Mouse (Mus musculus) forebrain, postnatal 0 days (tissue): ENCODE results near the gene Csnk1d. TPM values are rescaled to one million over a fixed set of nuclear protein-coding genes. Genes with fewer than 3 reads are reported as not detected.

Experiments used
- ATAC-seq: fragments of 200-750 bp; cut with Nextera tagmentation; 2 replicates; pipeline ENCODE4 v1.8.0; 2017; ENCODE audit warnings: mild to moderate bottlenecking, moderate library complexity
- DNase-seq: peaks from one replicate; pipeline ENCODE4 v3.0.0-alpha.2; 2015
- H3K27ac ChIP-seq: fragments of 300-500 bp; sonication (generic); 2 replicates; pipeline ENCODE4 v1.5.1; 2014; ENCODE audit warnings: low read depth, mild to moderate bottlenecking, antibody characterized with exemption, low read length, moderate library complexity, mixed read lengths
- H3K27me3 ChIP-seq: fragments of 300-500 bp; sonication (generic); 2 replicates; pipeline ENCODE4 v1.6.1; 2014; ENCODE audit warnings: mild to moderate bottlenecking, low read length, mixed read lengths; ENCODE audit not compliant: insufficient read depth
- H3K36me3 ChIP-seq: fragments of 300-500 bp; sonication (generic); 2 replicates; pipeline ENCODE4 v1.6.1; 2014; ENCODE audit warnings: mild to moderate bottlenecking, moderate library complexity; ENCODE audit not compliant: insufficient read depth
- H3K4me1 ChIP-seq: fragments of 300-500 bp; sonication (generic); 2 replicates; pipeline ENCODE4 v1.6.1; 2014; ENCODE audit warnings: antibody characterized with exemption; ENCODE audit not compliant: insufficient read depth
- H3K4me2 ChIP-seq: fragments of 300-500 bp; sonication (generic); 2 replicates; pipeline ENCODE4 v1.6.1; 2014; ENCODE audit warnings: low read depth, mild to moderate bottlenecking, moderate library complexity
- H3K4me3 ChIP-seq: fragments of 300-500 bp; sonication (generic); 2 replicates; pipeline ENCODE4 v1.5.1; 2014; ENCODE audit warnings: low read depth, low read length, mixed read lengths
- H3K9ac ChIP-seq: fragments of 300-500 bp; sonication (generic); 2 replicates; pipeline ENCODE4 v1.6.1; 2014; ENCODE audit warnings: mild to moderate bottlenecking
- H3K9me3 ChIP-seq: fragments of 300-500 bp; sonication (generic); 2 replicates; pipeline ENCODE4 v1.6.1; 2016; ENCODE audit warnings: low read length
- CTCF ChIP-seq: sonication (generic); IDR thresholded peaks from 2 replicates; pipeline ENCODE4 v1.5.1; 2016; ENCODE audit warnings: antibody characterized with exemption, control low read depth, low read depth
- WGBS: fragments of 180-500 bp; shearing (Covaris S2); extraction: QIAGEN DNeasy Blood & Tissue Kit; methylation state at CpG from one replicate; pipeline ENCODE4 v1.1.7; 2014; 5-methylcytosine and 5-hydroxymethylcytosine counted together
- polyA plus RNA-seq: library from polyadenylated mRNA; unstranded; fragments of >200 nt; fragmentation: Nextera tagmentation; extraction: Ambion mirVana; gene quantifications from 2 replicates; pipeline ENCODE4 v1.2.1, GENCODE M21; 2015
- total RNA-seq: library from RNA; depleted of rRNA; stranded (reverse); fragments of >200 nt; gene quantifications from 2 replicates; pipeline ENCODE4 v1.2.3, GENCODE M21; 2014

Gene Csnk1d
- total and polyA plus RNA-seq, 2 experiments from 2014 or later = 107 to 108 TPM

GRCm38 (mm10) chr11:120948861-120949851 lies 42.0 kb downstream of the Csnk1d start:
- Histone ChIP-seq H3K27me3 (peaks cover 18% of the 10 kb centered on the region), H3K4me1 (no peaks in the 10 kb centered on the region), H3K4me3 (peak overlapping the region; percentile 35), H3K9me3 (no peaks in the 10 kb centered on the region), H3K9ac (peak overlapping the region; percentile 18), H3K4me2 (peak overlapping the region; percentile 50), H3K36me3 (no peaks in the 10 kb centered on the region), H3K27ac (no peak overlapping the region)
- TF ChIP-seq CTCF = no peak
- 4% methylated on average over 71 of the region's 75 CpGs for WGBS
- DNase-seq (no peak), ATAC-seq (peak; percentile 25)

- Histone ChIP-seq H3K27me3 (peaks cover 18% of the 10 kb centered on the region), H3K36me3 (no peaks in the 10 kb centered on the region), H3K27ac (no peak within 1 kb of the TSS), H3K9me3 (no peaks in the 10 kb centered on the region), H3K4me1 (no peaks in the 10 kb centered on the region), H3K4me3 (peak within 1 kb of the TSS; percentile 35), H3K4me2 (peak within 1 kb of the TSS; percentile 50), H3K9ac (peak within 1 kb of the TSS; percentile 18)
- WGBS = 39% methylated on average over 12 of the region's 12 CpGs
- DNase-seq (no peak), ATAC-seq (no peak)
- TF ChIP-seq CTCF = no peak
These were observed 42.8 kb downstream of the Csnk1d start, which contains the start of gene Slc16a3 for GRCm38 (mm10) chr11:120948328-120948727. Slc16a3 (plus strand) TSS chr11:120948480.

GRCm38 (mm10) chr11:120945926-120946325 lies 45.2 kb downstream of the Csnk1d start:
- H3K9me3 ChIP-seq = no peaks in the 10 kb centered on the region
- no peak for TF ChIP-seq CTCF
- no peak overlapping the region for H3K4me3 ChIP-seq
- H3K36me3 ChIP-seq = no peaks in the 10 kb centered on the region
- H3K27ac ChIP-seq = no peak overlapping the region
- 92% methylated on average over 5 of the region's 5 CpGs for WGBS
- DNase-seq = no peak
- peaks cover 18% of the 10 kb centered on the region for H3K27me3 ChIP-seq
- ATAC-seq = no peak
- no peaks in the 10 kb centered on the region for H3K4me1 ChIP-seq
- no peak overlapping the region for H3K4me2 ChIP-seq
- H3K9ac ChIP-seq = no peak overlapping the region

GRCm38 (mm10) chr11:120945266-120945665 lies 45.9 kb downstream of the Csnk1d start:
- Histone ChIP-seq H3K27me3 (peaks cover 17% of the 10 kb centered on the region), H3K4me2 (no peak overlapping the region), H3K36me3 (no peaks in the 10 kb centered on the region), H3K27ac (no peak overlapping the region), H3K9me3 (no peaks in the 10 kb centered on the region), H3K9ac (no peak overlapping the region), H3K4me1 (no peaks in the 10 kb centered on the region), H3K4me3 (no peak overlapping the region)
- no peak for TF ChIP-seq CTCF
- 89% methylated on average over 7 of the region's 7 CpGs for WGBS
- DNase-seq (no peak), ATAC-seq (no peak)

- Histone ChIP-seq H3K9ac (no peak overlapping the region), H3K4me2 (no peak overlapping the region), H3K4me1 (no peaks in the 10 kb centered on the region), H3K27me3 (no peaks in the 10 kb centered on the region), H3K9me3 (no peaks in the 10 kb centered on the region), H3K36me3 (no peaks in the 10 kb centered on the region), H3K27ac (no peak overlapping the region), H3K4me3 (no peak overlapping the region)
- TF ChIP-seq CTCF = no peak
- ATAC-seq = no peak
- 89% methylated on average over 6 of the region's 6 CpGs for WGBS
- no peak for DNase-seq
These were observed 50.2 kb downstream of the Csnk1d start for GRCm38 (mm10) chr11:120940959-120941358.

GRCm38 (mm10) chr11:120939712-120940341 lies 51.3 kb downstream of the Csnk1d start:
- TF ChIP-seq CTCF = no peak
- H3K4me2 ChIP-seq = no peak overlapping the region
- H3K27ac ChIP-seq = no peak overlapping the region
- DNase-seq (no peak), ATAC-seq (no peak)
- no peaks in the 10 kb centered on the region for H3K9me3 ChIP-seq
- no peak overlapping the region for H3K9ac ChIP-seq
- no peaks in the 10 kb centered on the region for H3K4me1 ChIP-seq
- H3K36me3 ChIP-seq = no peaks in the 10 kb centered on the region
- no peak overlapping the region for H3K4me3 ChIP-seq
- no peaks in the 10 kb centered on the region for H3K27me3 ChIP-seq
- 63% methylated on average over 6 of the region's 6 CpGs for WGBS

- DNase-seq = no peak
- Histone ChIP-seq H3K36me3 (no peaks in the 10 kb centered on the region), H3K4me1 (no peaks in the 10 kb centered on the region), H3K27me3 (no peaks in the 10 kb centered on the region), H3K27ac (no peak overlapping the region), H3K4me3 (no peak overlapping the region), H3K9me3 (no peaks in the 10 kb centered on the region), H3K4me2 (no peak overlapping the region), H3K9ac (no peak overlapping the region)
- TF ChIP-seq CTCF = no peak
- ATAC-seq = no peak
- 59% methylated on average over 4 of the region's 4 CpGs for WGBS
These were observed 52.3 kb downstream of the Csnk1d start for GRCm38 (mm10) chr11:120938795-120939194.
